In the genomic region with DNA sequence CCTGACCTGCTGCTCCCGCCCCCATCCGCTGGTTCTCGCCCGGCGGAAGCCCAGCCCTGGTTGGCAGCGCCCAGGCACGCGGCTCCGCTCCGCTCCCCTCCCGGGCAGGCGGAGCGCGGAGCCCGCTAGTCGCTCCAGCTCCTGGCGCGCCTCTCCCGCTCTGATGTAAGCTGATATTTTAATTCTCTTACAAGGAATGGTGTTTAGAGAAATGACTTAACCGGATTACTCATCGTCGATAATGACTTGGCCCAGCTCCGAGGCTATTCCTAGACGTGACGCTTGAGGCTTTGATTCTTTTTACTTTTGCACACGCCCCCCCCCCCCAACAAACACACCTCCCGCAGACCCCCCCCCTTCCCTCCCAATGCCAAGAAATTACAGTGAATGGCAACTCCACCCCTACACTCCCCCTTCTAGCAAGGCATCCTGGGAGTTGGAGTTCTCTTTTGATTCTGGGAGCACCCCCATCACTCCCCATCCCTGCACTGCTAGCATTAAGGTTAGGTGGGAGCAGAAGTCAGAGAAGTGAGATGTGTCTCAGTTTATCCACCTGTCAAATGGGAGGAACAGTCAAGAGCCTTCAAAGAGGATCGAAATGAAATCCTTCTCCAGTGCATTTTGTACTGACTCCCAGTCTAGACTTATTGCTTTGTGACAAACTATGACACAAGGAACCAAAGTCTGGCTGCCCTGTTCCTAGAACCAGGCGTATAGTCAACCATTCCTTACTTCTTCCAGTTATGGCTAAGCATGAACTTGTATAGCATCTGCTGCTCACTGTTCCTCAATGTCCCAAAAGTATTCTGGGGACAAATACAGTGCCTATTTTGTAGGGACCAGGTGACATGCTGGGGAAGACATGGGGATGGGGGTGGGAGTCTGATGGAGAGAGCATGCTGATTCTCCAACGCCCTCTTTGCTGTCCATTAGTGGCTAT, we compare ENCODE assay signal across 7 mouse cellular contexts. TPM values are rescaled to one million over a fixed set of nuclear protein-coding genes. Genes with fewer than 3 reads are reported as not detected.
DNase-seq lines count a peak whose midpoint lies in the region; ATAC-seq and TF ChIP-seq lines count a peak whose summit lies in the region.

No protein-coding gene starts in this region.

- no peak for TF ChIP-seq CTCF in intestine, postnatal 0 days (IDR thresholded peaks at IDR 0.05; ENCODE audit: low read depth)
- TF ChIP-seq CTCF in stomach, postnatal 0 days (IDR thresholded peaks at IDR 0.05; ENCODE audit: low read depth) = no peak

- intact Hi-C loops in left cerebral cortex, postnatal 4 days (cut with DNase I) = no loop called here

- no peaks in the 10 kb centered on the region for H3K9me3 ChIP-seq in intestine, postnatal 0 days (ENCODE audit: control insufficient read depth)
- no peaks in the 10 kb centered on the region for H3K9me3 ChIP-seq in midbrain, embryonic 13.5 days
- H3K9me3 ChIP-seq in stomach, postnatal 0 days (ENCODE audit: control insufficient read depth, low read length) = no peaks in the 10 kb centered on the region

- 0 out of 2 replicates have a peak, but pooled peaks have one; percentile 5 for ATAC-seq in granulocyte monocyte progenitor cell, adult 5-6 weeks (replicated peaks; ENCODE audit: poor library complexity, severe bottlenecking)
- peak; percentile 37 for ATAC-seq in intestine, postnatal 0 days
- peak; percentile 46 for ATAC-seq in midbrain, embryonic 13.5 days
- ATAC-seq in stomach, postnatal 0 days (ENCODE audit: low FRiP score, low TSS enrichment) = peak; percentile 88

- no peak overlapping the region for H3K27ac ChIP-seq in intestine, postnatal 0 days (ENCODE audit: low read depth, low read length)
- H3K27ac ChIP-seq in midbrain, embryonic 13.5 days = 0 out of 2 replicates have a peak overlapping the region, but pooled peaks have one; percentile 15
- H3K27ac ChIP-seq in stomach, postnatal 0 days (replicated peaks) = no peak overlapping the region

- peak overlapping the region; percentile 71 for H3K4me2 ChIP-seq in intestine, postnatal 0 days (replicated peaks; ENCODE audit: low read depth)
- H3K4me2 ChIP-seq in midbrain, embryonic 13.5 days (replicated peaks) = peak overlapping the region; percentile 61
- peak overlapping the region; percentile 53 for H3K4me2 ChIP-seq in stomach, postnatal 0 days (replicated peaks; ENCODE audit: low read depth)

- TF ChIP-seq EP300 in stomach, postnatal 0 days (optimal IDR thresholded peaks at IDR 0.05) = no peak

- peaks cover 4% of the 10 kb centered on the region for H3K4me1 ChIP-seq in intestine, postnatal 0 days (replicated peaks; ENCODE audit: control insufficient read depth, insufficient read depth, low read length)
- peaks cover 15% of the 10 kb centered on the region for H3K4me1 ChIP-seq in midbrain, embryonic 13.5 days (replicated peaks)
- H3K4me1 ChIP-seq in stomach, postnatal 0 days (replicated peaks; ENCODE audit: control insufficient read depth, insufficient read depth) = 0 out of 2 replicates have a peak, but pooled peaks cover 4% of the 10 kb centered on the region

- 0 out of 2 replicates have a peak overlapping the region, but pooled peaks have one; percentile 37 for H3K9ac ChIP-seq in intestine, postnatal 0 days (ENCODE audit: low read depth, low read length)
- H3K9ac ChIP-seq in midbrain, embryonic 13.5 days (replicated peaks) = peak overlapping the region; percentile 54
- H3K9ac ChIP-seq in stomach, postnatal 0 days (ENCODE audit: low read length) = 0 out of 2 replicates have a peak overlapping the region, but pooled peaks have one; percentile 38

- peaks cover 10% of the 10 kb centered on the region; the same call in 1 of the 2 replicates for H3K27me3 ChIP-seq in intestine, postnatal 0 days (replicated peaks; ENCODE audit: control insufficient read depth, insufficient read depth, low read length)
- peaks cover 27% of the 10 kb centered on the region for H3K27me3 ChIP-seq in midbrain, embryonic 13.5 days
- H3K27me3 ChIP-seq in stomach, postnatal 0 days (ENCODE audit: control insufficient read depth, insufficient read depth, low read length) = no peaks in the 10 kb centered on the region

- peak overlapping the region; percentile 26 for H3K4me3 ChIP-seq in intestine, postnatal 0 days (ENCODE audit: low read depth, low read length)
- H3K4me3 ChIP-seq in midbrain, embryonic 13.5 days (replicated peaks) = peak overlapping the region; percentile 34
- 0 out of 2 replicates have a peak overlapping the region, but pooled peaks have one; percentile 3 for H3K4me3 ChIP-seq in stomach, postnatal 0 days (ENCODE audit: low read depth, low read length)

- no peaks in the 10 kb centered on the region for H3K36me3 ChIP-seq in intestine, postnatal 0 days (ENCODE audit: control insufficient read depth, insufficient read depth)
- H3K36me3 ChIP-seq in midbrain, embryonic 13.5 days = no peaks in the 10 kb centered on the region
- H3K36me3 ChIP-seq in stomach, postnatal 0 days (ENCODE audit: control insufficient read depth, insufficient read depth, low read length) = no peaks in the 10 kb centered on the region

- 9% methylated on average over 29 of the region's 30 CpGs for WGBS in intestine, postnatal 0 days
- 10% methylated on average over 30 of the region's 30 CpGs for WGBS in midbrain, embryonic 13.5 days
- WGBS in stomach, postnatal 0 days = 9% methylated on average over 30 of the region's 30 CpGs

- DNase-seq in adrenal gland, adult 8-10 months = peak; percentile 77
- peak; percentile 55 for DNase-seq in embryo, embryonic 10.5 days (ENCODE audit: low spot score)
- DNase-seq in left cerebral cortex, postnatal 4 days = peak; percentile 51
- peak; percentile 92 for DNase-seq in stomach, postnatal 0 days (ENCODE audit: low spot score)

RNA-seq across cellular contexts. Expression of a gene that starts 3.9 kb away (rescaled TPM):
- total RNA-seq in adrenal gland, adult 8-10 months (2022) = 1 to 10 TPM; 4.0 to 6.3 (median 4.9) TPM
- total RNA-seq in granulocyte monocyte progenitor cell, adult 5-6 weeks (2014; fragmentation: Nextera tagmentation) = 36.0 and 42.2 TPM in 2 replicates
- 33.7 and 33.9 TPM in 2 replicates for total RNA-seq in granulocyte monocyte progenitor cell, adult 5-6 weeks (2017)
- polyA plus RNA-seq in intestine, postnatal 0 days (2015; fragmentation: Nextera tagmentation; extraction: Ambion mirVana) = 3.6 and 3.7 TPM in 2 replicates
- total RNA-seq in left cerebral cortex, postnatal 4 days (2021) = 1 to 10 TPM; 7.6 to 7.7 TPM
- 2.3 and 2.4 TPM in 2 replicates for polyA plus RNA-seq in midbrain, embryonic 13.5 days (2015; fragmentation: Nextera tagmentation; extraction: Ambion mirVana)
- 4.0 and 4.1 TPM in 2 replicates for polyA plus RNA-seq in stomach, postnatal 0 days (2015; fragmentation: Nextera tagmentation; extraction: Ambion mirVana)

RNA-seq across cellular contexts. Expression of a gene that starts 29.2 kb away (rescaled TPM):
- 10 to 100 TPM in 2 of 4 experiments, 1 to 10 TPM in 2; 7.6 to 12.1 (median 10.1) TPM for total RNA-seq in adrenal gland, adult 8-10 months (2022)
- total RNA-seq in granulocyte monocyte progenitor cell, adult 5-6 weeks (2014; fragmentation: Nextera tagmentation) = 9.8 and 13.1 TPM in 2 replicates
- total RNA-seq in granulocyte monocyte progenitor cell, adult 5-6 weeks (2017) = 14.4 and 17.5 TPM in 2 replicates
- polyA plus RNA-seq in intestine, postnatal 0 days (2015; fragmentation: Nextera tagmentation; extraction: Ambion mirVana) = 15.6 and 15.8 TPM in 2 replicates
- total RNA-seq in left cerebral cortex, postnatal 4 days (2021) = under 1 TPM; 0.34 to 0.56 TPM
- polyA plus RNA-seq in midbrain, embryonic 13.5 days (2015; fragmentation: Nextera tagmentation; extraction: Ambion mirVana) = 0.67 and 0.85 TPM in 2 replicates
- 24.4 TPM in 2 replicates for polyA plus RNA-seq in stomach, postnatal 0 days (2015; fragmentation: Nextera tagmentation; extraction: Ambion mirVana)

RNA-seq across cellular contexts. Expression of a gene that starts 59.1 kb away (rescaled TPM):
- total RNA-seq in adrenal gland, adult 8-10 months (2022) = 10 to 100 TPM; 50.9 to 64.5 (median 54.8) TPM
- 63.8 and 67.1 TPM in 2 replicates for total RNA-seq in granulocyte monocyte progenitor cell, adult 5-6 weeks (2014; fragmentation: Nextera tagmentation)
- 155 and 170 TPM in 2 replicates for total RNA-seq in granulocyte monocyte progenitor cell, adult 5-6 weeks (2017)
- 21.8 and 22.8 TPM in 2 replicates for polyA plus RNA-seq in intestine, postnatal 0 days (2015; fragmentation: Nextera tagmentation; extraction: Ambion mirVana)
- total RNA-seq in left cerebral cortex, postnatal 4 days (2021) = 10 to 100 TPM; 54.7 to 56.0 TPM
- polyA plus RNA-seq in midbrain, embryonic 13.5 days (2015; fragmentation: Nextera tagmentation; extraction: Ambion mirVana) = 49.9 and 53.7 TPM in 2 replicates
- polyA plus RNA-seq in stomach, postnatal 0 days (2015; fragmentation: Nextera tagmentation; extraction: Ambion mirVana) = 28.9 and 31.7 TPM in 2 replicates

Comparison
In these comparisons a context has a peak if more than half of its experiments do, and no peak if none do; other contexts are left out.
1. ATAC-seq: peak in every context shown above with its lines; median percentile 88 in stomach, postnatal 0 days; 46 in midbrain, embryonic 13.5 days; 37 in intestine, postnatal 0 days; 5 in granulocyte monocyte progenitor cell, adult 5-6 weeks.
2. RNA of a gene that starts 29.2 kb away (total RNA-seq): 9.8 to 17.5 TPM in granulocyte monocyte progenitor cell, adult 5-6 weeks and 7.6 to 12.1 TPM in adrenal gland, adult 8-10 months; 0.34 to 0.56 TPM in left cerebral cortex, postnatal 4 days; every median in the first group is over 4 times any median in the second.
3. Peak in every context shown above with its lines, with median percentiles within 50 percentile points of each other: DNase-seq, H3K4me2 ChIP-seq, H3K4me3 ChIP-seq and H3K9ac ChIP-seq.